Mouse (Mus musculus) Patski (cell line): ENCODE data around the gene Cactin. TPM values are rescaled to one million over a fixed set of nuclear protein-coding genes. Genes with fewer than 3 reads are reported as not detected.

Experiments
- ATAC-seq: fragments of 100-300 bp; one replicate; pipeline ENCODE4 v1.8.0; 2021
- CTCF ChIA-PET: fragments of 350-600 bp; sonication (Branson Sonifier 250); formaldehyde crosslinking; loops from one replicate; lab custom pipeline; 2022; ENCODE audit warnings: inconsistent platforms; lab: Charles Lee
- POLR2A ChIA-PET: fragments of 350-600 bp; sonication (Branson Sonifier 250); formaldehyde crosslinking; loops from one replicate; lab custom pipeline; 2022; ENCODE audit warnings: antibody characterized with exemption, inconsistent platforms; lab: Charles Lee
- DNase-seq: peaks from one replicate; pipeline ENCODE4 v3.0.0-alpha.2; 2011; ENCODE audit warnings: low read depth, low spot score
- H3K27me3 ChIP-seq: fragments of 371-371 bp; one replicate; pipeline ENCODE4 v1.5.1; 2021
- CTCF ChIP-seq: fragments of 100-300 bp; IDR thresholded peaks from one replicate; pipeline ENCODE4 v1.5.1; 2021
- in situ Hi-C: fragments of 300-500 bp; cut with MboI; formaldehyde crosslinking; loops from 3 replicates; pipeline ENCODE4 v1.11.1; 2018; ENCODE audit warnings: low pct_unique_long_range_greater_than_20kb, mixed read lengths
- polyA plus RNA-seq: library from polyadenylated mRNA; unstranded; gene quantifications from one replicate; pipeline ENCODE4 v1.2.3, GENCODE M21; 2021

The Cactin gene
- polyA plus RNA-seq, 1 experiment from 2014 or later = 34.5 TPM

- in situ Hi-C loops = no loop called here
- TF ChIP-seq CTCF = no peak
- DNase-seq = no peak
- H3K27me3 ChIP-seq = no peaks in the 10 kb centered on the region
- no peak for ATAC-seq
- CTCF ChIA-PET = interaction anchor here (1.0 to 2.3 kb wide), 2 partner anchors 10 to 48 kb away, joined by 3 to 10 read pairs; partner anchors contain the start of genes Hmg20b and Pip5k1c
- POLR2A ChIA-PET = no interaction called here
Observed at GRCm38 (mm10) chr10:81340551-81341332, 19.8 kb downstream of the Cactin start.

DNA sequence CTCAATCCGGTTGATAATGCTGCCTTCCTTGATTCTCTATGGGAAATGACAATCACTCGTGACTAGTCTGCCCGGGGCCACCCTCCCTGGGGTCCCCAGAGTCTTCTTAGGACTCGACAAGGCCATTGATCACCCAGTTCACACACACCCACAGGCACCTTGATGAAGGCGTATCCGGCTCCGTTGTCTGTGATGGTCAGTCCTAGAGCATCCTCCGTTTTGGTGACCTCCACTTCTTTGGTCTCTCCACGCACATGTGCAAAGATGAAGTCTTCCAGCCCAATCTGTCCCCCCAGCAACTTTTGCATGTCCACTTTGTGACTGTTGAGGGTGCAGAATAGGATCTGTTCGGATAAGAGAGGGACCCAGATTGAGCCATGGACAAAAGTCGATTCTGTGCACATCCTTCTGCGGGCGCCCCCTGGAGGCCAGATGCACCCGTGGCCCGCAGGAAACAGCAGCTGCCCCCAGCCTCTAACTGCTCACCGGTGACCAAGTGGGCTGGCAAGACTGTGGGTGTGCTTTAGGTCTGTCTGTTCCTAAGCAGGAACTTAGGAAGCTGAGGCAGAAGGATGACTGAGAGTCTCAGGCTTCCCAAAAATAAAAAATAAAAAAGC is 20.5 kb downstream of the Cactin start:
- no peak for TF ChIP-seq CTCF
- ChIA-PET CTCF (interaction anchor here (0.7 to 2.3 kb wide), 9 partner anchors 8 to 53 kb away, joined by 3 to 10 read pairs (median 4); partner anchors contain the start of genes Hmg20b and Pip5k1c), POLR2A (no interaction called here)
- in situ Hi-C loops = no loop called here
- ATAC-seq (no peak), DNase-seq (no peak)
- H3K27me3 ChIP-seq = no peaks in the 10 kb centered on the region

DNA sequence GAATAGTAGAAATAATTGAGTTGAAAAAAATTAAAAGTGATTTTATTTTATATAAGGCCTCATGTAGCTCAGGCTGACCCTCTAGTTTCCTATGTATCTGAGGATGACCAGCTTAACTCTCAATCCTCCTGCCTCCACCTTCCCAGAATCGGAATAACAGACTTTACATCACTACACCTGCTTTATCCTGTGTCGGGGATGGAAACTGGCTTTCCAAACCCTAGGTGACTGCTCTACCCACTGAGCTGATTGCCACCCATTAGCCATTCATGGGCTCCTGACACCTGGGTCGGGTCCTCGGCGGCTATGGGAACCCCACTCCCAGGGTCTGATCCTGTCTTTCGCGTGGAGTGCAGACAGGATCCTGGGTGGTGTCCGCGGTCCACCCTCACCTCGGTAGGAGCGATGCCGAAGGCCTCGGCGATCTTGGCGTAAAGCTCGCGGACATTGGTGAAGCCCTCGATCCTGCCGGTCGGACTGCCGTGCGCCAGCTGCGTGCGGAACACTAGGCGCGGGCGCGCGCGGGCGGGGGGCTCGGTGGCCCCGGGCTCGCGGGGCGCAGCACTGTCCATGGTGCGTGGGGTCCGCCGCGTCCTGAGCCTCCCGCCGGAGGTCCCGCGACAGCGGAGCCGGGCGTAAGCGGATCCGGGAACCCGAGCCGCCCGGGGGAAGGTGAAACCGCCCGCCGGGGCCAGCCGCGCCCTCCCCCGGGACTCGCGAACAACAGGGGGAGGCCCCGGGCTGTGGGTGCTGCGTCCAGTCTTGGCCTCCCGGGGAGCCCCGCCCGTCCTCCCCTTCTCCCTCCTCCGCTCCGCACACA is 22.0 kb downstream of the Cactin start, which contains the start of gene Gipc3:
TSS of gene Gipc3 (minus strand) at position 581 of the 820 bp plus-strand sequence.
- no peak for ATAC-seq
- ChIA-PET CTCF (interaction anchor here (1.1 to 2.3 kb wide), 5 partner anchors 8 to 54 kb away, joined by 3 to 10 read pairs (median 5); partner anchors contain the start of genes Hmg20b and Pip5k1c), POLR2A (no interaction called here)
- no peak for DNase-seq
- H3K27me3 ChIP-seq = no peaks in the 10 kb centered on the region
- in situ Hi-C loops = no loop called here
- no peak for TF ChIP-seq CTCF

GRCm38 (mm10) chr10:81344421-81345161 is 23.7 kb downstream of the Cactin start:
- no peak for TF ChIP-seq CTCF
- ChIA-PET CTCF (no interaction called here), POLR2A (no interaction called here)
- H3K27me3 ChIP-seq = no peaks in the 10 kb centered on the region
- in situ Hi-C loops = no loop called here
- ATAC-seq (peak; percentile 28), DNase-seq (peak; percentile 62)

DNA sequence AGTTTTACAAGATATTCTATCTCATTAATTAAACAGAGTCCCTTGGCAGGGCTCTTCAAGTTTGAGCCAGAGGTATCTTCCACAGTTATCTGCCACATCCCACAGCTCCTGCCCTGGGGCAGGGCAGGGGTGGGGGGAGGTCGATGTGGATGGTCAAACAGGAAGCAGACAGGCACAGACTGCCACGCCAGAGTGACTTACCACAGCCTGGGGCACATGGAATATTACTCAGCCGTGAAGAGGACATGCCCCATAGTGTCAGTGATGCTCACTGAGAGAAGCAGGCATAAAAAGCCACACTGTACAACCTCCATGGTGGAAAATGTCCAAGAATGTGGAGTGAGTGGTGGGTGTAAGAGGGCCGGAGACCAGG is 24.2 kb downstream of the Cactin start:
- POLR2A ChIA-PET = no interaction called here
- in situ Hi-C loops = no loop called here
- no peaks in the 10 kb centered on the region for H3K27me3 ChIP-seq
- no peak for TF ChIP-seq CTCF
- DNase-seq (peak; percentile 55), ATAC-seq (peak; percentile 28)
- CTCF ChIA-PET = no interaction called here

DNA sequence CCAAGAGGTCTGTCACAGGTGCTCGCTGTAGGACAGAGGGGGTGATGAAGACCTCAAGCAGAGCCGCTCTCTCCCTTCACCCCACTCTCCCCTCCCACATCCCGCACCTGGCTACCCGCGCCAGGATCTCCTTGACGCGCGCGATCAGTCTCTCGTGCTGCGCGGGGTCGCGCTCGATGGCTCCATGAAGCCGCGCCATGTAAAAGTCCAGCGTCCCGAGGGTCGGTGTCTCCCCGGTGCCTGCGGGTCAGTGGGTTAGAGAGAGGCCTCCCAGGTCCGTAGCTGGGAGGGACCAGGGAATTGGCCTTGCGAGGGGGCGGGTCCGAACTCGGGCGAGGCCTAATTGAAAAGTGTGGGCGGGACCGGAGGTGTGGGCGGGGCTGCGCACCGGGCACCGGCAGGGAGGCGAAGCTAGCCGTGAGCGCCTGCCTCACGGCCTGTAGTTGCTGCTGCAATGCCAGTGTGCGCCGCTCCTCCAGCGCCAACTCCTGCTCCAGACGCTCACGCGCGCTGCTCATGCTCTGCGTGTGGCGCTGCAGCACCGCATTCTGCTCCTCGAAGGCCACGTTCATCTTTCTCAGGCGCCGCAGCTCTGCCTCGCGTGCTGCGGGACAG is 25.7 kb downstream of the Cactin start:
- ChIA-PET CTCF (no interaction called here), POLR2A (interaction anchor here (0.9 kb wide), 1 partner anchor 26 kb away, joined by 3 read pairs; the partner anchor contains the start of gene Cactin)
- ATAC-seq = no peak
- H3K27me3 ChIP-seq = no peaks in the 10 kb centered on the region
- in situ Hi-C loops = no loop called here
- DNase-seq = no peak
- TF ChIP-seq CTCF = no peak

GRCm38 (mm10) chr10:81349146-81349545 is 28.2 kb downstream of the Cactin start:
- in situ Hi-C loops = no loop called here
- ChIA-PET POLR2A (no interaction called here), CTCF (no interaction called here)
- no peak for TF ChIP-seq CTCF
- ATAC-seq (peak; percentile 15), DNase-seq (no peak)
- H3K27me3 ChIP-seq = no peaks in the 10 kb centered on the region

GRCm38 (mm10) chr10:81349961-81350350 is 29.1 kb downstream of the Cactin start:
- ATAC-seq = no peak
- no peak for TF ChIP-seq CTCF
- in situ Hi-C loops = loop anchor here (5.0 kb wide), 1 partner anchor 63 kb away; no protein-coding TSS in a partner anchor
- ChIA-PET CTCF (interaction anchor here (0.6 to 2.1 kb wide), 7 partner anchors 8 to 60 kb away, joined by 3 to 10 read pairs (median 4); partner anchors contain the start of gene Pip5k1c), POLR2A (interaction anchor here (0.7 kb wide), 1 partner anchor 53 kb away, joined by 3 read pairs; no protein-coding TSS in a partner anchor)
- H3K27me3 ChIP-seq = no peaks in the 10 kb centered on the region
- no peak for DNase-seq

GRCm38 (mm10) chr10:81350351-81351063 is 29.6 kb downstream of the Cactin start, which contains the start of gene Hmg20b:
Hmg20b (minus strand) TSS chr10:81350480.
- ChIA-PET CTCF (interaction anchor here (0.6 to 2.1 kb wide), 7 partner anchors 8 to 61 kb away, joined by 3 to 10 read pairs (median 4); partner anchors contain the start of gene Pip5k1c), POLR2A (interaction anchor here (0.6 to 0.7 kb wide), 2 partner anchors 31 to 54 kb away, joined by 3 to 4 read pairs; no protein-coding TSS in a partner anchor)
- in situ Hi-C loops = loop anchor here (5.0 kb wide), 1 partner anchor 63 kb away; no protein-coding TSS in a partner anchor
- no peaks in the 10 kb centered on the region for H3K27me3 ChIP-seq
- DNase-seq (peak; percentile 90), ATAC-seq (peak; percentile 92)
- no peak for TF ChIP-seq CTCF
